Mouse (Mus musculus) midbrain, embryonic 14.5 days (tissue): ENCODE results near the gene Gpr26. TPM values are rescaled to one million over a fixed set of nuclear protein-coding genes. Genes with fewer than 3 reads are reported as not detected.
A peak's percentile ranks its signal among the peaks of the same experiment; 100 is the strongest.

Experiments
- ATAC-seq: fragments of 200-750 bp; cut with Nextera tagmentation; 2 replicates; pipeline ENCODE4 v1.8.0; 2017; ENCODE audit warnings: moderate number of reproducible peaks, moderate library complexity; ENCODE audit not compliant: low FRiP score, low TSS enrichment
- DNase-seq: peaks from one replicate; pipeline ENCODE4 v3.0.0-alpha.2; 2015
- H3K27ac ChIP-seq: fragments of 300-500 bp; sonication (generic); replicated peaks from 2 replicates; pipeline ENCODE4 v1.5.1; 2014; ENCODE audit warnings: mild to moderate bottlenecking, low read depth, low read length, moderate library complexity
- H3K27me3 ChIP-seq: fragments of 300-500 bp; sonication (generic); 2 replicates; pipeline ENCODE4 v1.6.1; 2014; ENCODE audit warnings: low read length, control low read depth, mixed read lengths; ENCODE audit not compliant: control insufficient read depth, insufficient read depth
- H3K36me3 ChIP-seq: fragments of 300-500 bp; sonication (generic); 2 replicates; pipeline ENCODE4 v1.6.1; 2014; ENCODE audit warnings: low read length, control low read depth; ENCODE audit not compliant: control insufficient read depth, insufficient read depth
- H3K4me1 ChIP-seq: fragments of 300-500 bp; sonication (generic); 2 replicates; pipeline ENCODE4 v1.6.1; 2014; ENCODE audit warnings: mild to moderate bottlenecking, antibody characterized with exemption, low read length, control low read depth; ENCODE audit not compliant: control insufficient read depth, insufficient read depth
- H3K4me2 ChIP-seq: fragments of 300-500 bp; sonication (generic); 2 replicates; pipeline ENCODE4 v1.6.1; 2014; ENCODE audit warnings: mild to moderate bottlenecking, low read length, moderate library complexity
- H3K4me3 ChIP-seq: fragments of 300-500 bp; sonication (generic); replicated peaks from 2 replicates; pipeline ENCODE4 v1.5.1; 2014; ENCODE audit warnings: low read depth, low read length
- H3K9ac ChIP-seq: fragments of 300-500 bp; sonication (generic); replicated peaks from 2 replicates; pipeline ENCODE4 v1.6.1; 2014; ENCODE audit warnings: mild to moderate bottlenecking, low read length, moderate library complexity
- H3K9me3 ChIP-seq: fragments of 300-500 bp; sonication (generic); 2 replicates; pipeline ENCODE4 v1.6.1; 2016; ENCODE audit warnings: low read length, control low read depth, mixed read lengths; ENCODE audit not compliant: control insufficient read depth
- WGBS: fragments of 180-500 bp; shearing (Covaris S2); extraction: QIAGEN DNeasy Blood & Tissue Kit; methylation state at CpG from one replicate; pipeline ENCODE4 v1.1.7; 2014; 5-methylcytosine and 5-hydroxymethylcytosine counted together
- polyA plus RNA-seq: library from polyadenylated mRNA; unstranded; fragments of >200 nt; fragmentation: Nextera tagmentation; extraction: Ambion mirVana; gene quantifications from 2 replicates; pipeline ENCODE4 v1.2.1, GENCODE M21; 2014

Gene Gpr26
- polyA plus RNA-seq, 1 experiment from 2014 or later = 2.6 TPM

GRCm38 (mm10) chr7:131966916-131967494 lies 745 bp downstream of the Gpr26 start:
- H3K4me2 ChIP-seq = peak overlapping the region; percentile 74

GRCm38 (mm10) chr7:131970255-131970654 lies 4.0 kb downstream of the Gpr26 start:
- H3K9me3 ChIP-seq = no peaks in the 10 kb centered on the region
- H3K4me2 ChIP-seq = peak overlapping the region; percentile 74
- ATAC-seq (no peak), DNase-seq (no peak)
- H3K27ac ChIP-seq = no peak overlapping the region
- H3K36me3 ChIP-seq = no peaks in the 10 kb centered on the region
- WGBS = 69% methylated on average over 3 of the region's 3 CpGs
- H3K4me1 ChIP-seq = 0 out of 2 replicates have a peak, but pooled peaks cover 5% of the 10 kb centered on the region
- no peak overlapping the region for H3K9ac ChIP-seq
- no peak overlapping the region for H3K4me3 ChIP-seq
- H3K27me3 ChIP-seq = peaks cover 17% of the 10 kb centered on the region; the same call in 1 of the 2 replicates

More at GRCm38 (mm10) chr7:131966916-131967494, 745 bp downstream of the Gpr26 start:
- Histone ChIP-seq H3K27me3 (peaks cover 17% of the 10 kb centered on the region; the same call in 1 of the 2 replicates), H3K4me3 (peak overlapping the region; percentile 52), H3K9me3 (no peaks in the 10 kb centered on the region), H3K27ac (peak overlapping the region; percentile 84), H3K4me1 (peaks cover 10% of the 10 kb centered on the region; the same call in 1 of the 2 replicates), H3K36me3 (no peaks in the 10 kb centered on the region), H3K9ac (peak overlapping the region; percentile 70)
- DNase-seq (peak; percentile 61), ATAC-seq (peak; percentile 34)
- 4% methylated on average over 57 of the region's 57 CpGs for WGBS

DNA sequence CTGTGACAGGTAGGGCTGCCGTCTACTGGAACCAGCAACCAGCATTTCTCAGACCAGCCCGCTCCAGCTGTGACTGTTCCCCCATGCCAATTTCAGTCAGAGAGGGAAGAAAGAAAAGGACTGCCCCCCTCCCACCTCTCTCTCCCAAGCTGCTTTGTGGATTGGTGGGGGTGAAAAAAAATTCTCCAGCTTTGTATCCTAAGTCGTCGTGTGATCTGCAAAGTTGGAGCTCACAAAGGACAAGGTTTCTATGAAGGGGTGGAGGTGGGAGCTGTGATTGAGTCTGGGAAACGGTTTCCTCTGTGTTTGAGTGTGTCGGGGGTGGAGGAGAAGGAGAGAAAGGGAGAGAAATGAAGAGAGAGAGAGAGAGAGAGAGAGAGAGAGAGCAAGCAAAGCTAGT lies 9.6 kb downstream of the Gpr26 start:
- Histone ChIP-seq H3K9me3 (no peaks in the 10 kb centered on the region), H3K4me3 (no peak overlapping the region), H3K9ac (no peak overlapping the region), H3K4me2 (no peak overlapping the region), H3K27me3 (no peaks in the 10 kb centered on the region), H3K4me1 (0 out of 2 replicates have a peak, but pooled peaks cover 4% of the 10 kb centered on the region), H3K27ac (no peak overlapping the region), H3K36me3 (no peaks in the 10 kb centered on the region)
- ATAC-seq (no peak), DNase-seq (no peak)
- WGBS = 58% methylated on average over 6 of the region's 6 CpGs

GRCm38 (mm10) chr7:131978609-131979008 lies 12.3 kb downstream of the Gpr26 start:
- WGBS = 70% methylated on average over 11 of the region's 11 CpGs
- no peak for ATAC-seq
- H3K4me3 ChIP-seq = no peak overlapping the region
- peak; percentile 16 for DNase-seq
- 0 out of 2 replicates have a peak, but pooled peaks cover 4% of the 10 kb centered on the region for H3K4me1 ChIP-seq
- H3K36me3 ChIP-seq = no peaks in the 10 kb centered on the region
- H3K27ac ChIP-seq = no peak overlapping the region
- H3K9me3 ChIP-seq = no peaks in the 10 kb centered on the region
- H3K9ac ChIP-seq = no peak overlapping the region
- H3K4me2 ChIP-seq = no peak overlapping the region
- no peaks in the 10 kb centered on the region for H3K27me3 ChIP-seq

DNA sequence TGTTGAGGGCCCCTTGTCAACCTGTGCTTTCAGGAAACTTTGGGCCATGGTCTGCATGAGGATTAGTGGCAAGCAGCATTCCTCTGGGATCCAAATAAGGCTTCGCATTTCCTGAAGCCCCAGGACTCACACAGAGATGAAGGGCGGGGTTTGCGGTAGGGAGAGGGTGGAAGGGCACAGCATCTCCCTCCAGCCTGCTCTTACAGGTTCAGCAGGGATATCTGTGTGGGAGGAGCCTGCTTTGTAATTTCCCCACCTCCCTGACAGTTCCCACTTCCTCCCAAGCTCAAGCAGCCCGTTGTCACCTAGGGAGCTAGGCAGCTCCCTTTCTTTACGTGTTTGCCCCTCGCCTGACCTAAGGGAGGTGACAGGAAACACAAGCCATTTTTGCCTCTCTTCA lies 22.8 kb downstream of the Gpr26 start:
- H3K9ac ChIP-seq = no peak overlapping the region
- no peaks in the 10 kb centered on the region for H3K36me3 ChIP-seq
- ATAC-seq = no peak
- no peak overlapping the region for H3K4me3 ChIP-seq
- WGBS = 40% methylated on average over 6 of the region's 6 CpGs
- DNase-seq = no peak
- no peak overlapping the region for H3K27ac ChIP-seq
- H3K4me2 ChIP-seq = no peak overlapping the region
- H3K9me3 ChIP-seq = no peaks in the 10 kb centered on the region
- no peaks in the 10 kb centered on the region for H3K4me1 ChIP-seq
- H3K27me3 ChIP-seq = no peaks in the 10 kb centered on the region

DNA sequence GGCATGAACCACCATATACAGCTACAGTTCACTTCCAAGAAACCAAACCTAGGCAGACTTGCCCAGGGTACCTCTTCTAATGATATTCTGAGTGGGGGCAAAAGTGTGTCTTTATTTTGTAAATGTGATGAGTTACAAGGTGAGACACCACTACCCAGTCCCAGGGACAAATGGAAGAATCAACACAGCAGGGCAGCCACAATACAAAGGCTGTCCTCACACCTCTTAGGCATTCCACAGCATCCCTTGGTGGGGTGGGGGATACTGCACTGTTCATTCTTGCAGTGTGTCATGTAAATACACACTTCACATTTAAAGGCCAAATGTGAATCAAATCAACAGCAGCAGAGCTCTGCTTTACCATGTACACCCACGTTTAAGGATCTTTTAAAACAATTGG lies 26.0 kb downstream of the Gpr26 start:
- DNase-seq = no peak
- H3K4me3 ChIP-seq = no peak overlapping the region
- ATAC-seq = no peak
- H3K27ac ChIP-seq = no peak overlapping the region
- H3K4me2 ChIP-seq = no peak overlapping the region
- H3K4me1 ChIP-seq = no peaks in the 10 kb centered on the region
- H3K9me3 ChIP-seq = no peaks in the 10 kb centered on the region
- no peak overlapping the region for H3K9ac ChIP-seq
- H3K27me3 ChIP-seq = no peaks in the 10 kb centered on the region
- no peaks in the 10 kb centered on the region for H3K36me3 ChIP-seq
- WGBS = 69% methylated on average over 1 of the region's 1 CpGs

DNA sequence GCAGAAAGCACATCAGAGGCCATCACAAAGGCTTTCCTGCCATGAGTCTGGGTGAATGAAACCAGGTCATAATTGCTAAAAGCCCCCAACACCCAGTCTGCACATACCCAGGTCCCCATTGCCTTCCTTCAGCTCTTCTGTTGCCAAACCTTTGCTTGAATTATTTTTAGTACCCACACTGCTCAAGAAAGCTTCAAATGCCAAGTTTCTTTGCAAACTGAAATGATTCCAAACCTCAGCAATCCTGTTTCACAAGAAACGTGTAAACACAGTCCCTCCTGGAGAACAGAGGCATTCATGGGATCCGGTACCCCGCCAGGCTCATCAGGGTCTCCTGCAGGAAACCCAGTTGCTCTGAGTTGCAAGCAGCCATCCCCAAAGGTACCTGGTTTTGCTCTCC lies 26.6 kb downstream of the Gpr26 start:
- 70% methylated on average over 3 of the region's 3 CpGs for WGBS
- Histone ChIP-seq H3K27ac (no peak overlapping the region), H3K36me3 (no peaks in the 10 kb centered on the region)

DNA sequence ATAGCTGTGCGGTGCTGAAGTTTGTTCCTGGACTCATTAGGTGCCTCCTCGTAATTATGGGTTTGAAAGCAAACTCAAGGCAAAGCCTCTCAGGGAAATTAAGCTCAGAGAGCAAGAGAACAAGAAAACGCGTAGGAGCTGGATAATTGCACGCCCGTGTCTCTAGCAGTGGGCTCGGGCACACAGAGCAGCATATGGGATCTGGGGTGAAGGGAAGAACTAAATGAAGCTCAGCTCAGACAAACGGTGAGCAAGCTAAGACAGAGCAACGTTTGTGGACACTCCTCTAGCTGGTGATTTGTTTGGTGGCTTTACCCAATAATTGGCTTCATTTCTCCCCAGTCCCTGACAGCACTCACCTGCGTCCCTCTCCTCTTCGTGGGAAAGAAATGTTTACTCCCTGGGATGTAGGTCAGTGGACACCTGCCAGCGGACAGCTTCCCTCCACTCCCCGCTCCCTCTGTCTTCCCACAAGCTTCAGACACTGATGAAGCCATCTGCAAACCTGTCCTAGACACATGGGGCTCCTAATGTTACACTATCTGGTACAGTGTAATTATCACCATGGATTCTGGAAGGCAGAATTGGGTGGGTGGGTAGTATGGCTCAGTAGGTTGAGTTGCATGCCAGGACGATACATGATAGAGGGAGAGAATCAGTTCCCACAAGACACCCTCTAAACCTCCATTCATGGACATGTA lies 39.9 kb downstream of the Gpr26 start:
- H3K27me3 ChIP-seq = no peaks in the 10 kb centered on the region
- H3K9ac ChIP-seq = no peak overlapping the region
- no peaks in the 10 kb centered on the region for H3K36me3 ChIP-seq
- 85% methylated on average over 14 of the region's 14 CpGs for WGBS
- no peak overlapping the region for H3K4me2 ChIP-seq
- H3K4me3 ChIP-seq = no peak overlapping the region
- DNase-seq = no peak
- H3K4me1 ChIP-seq = no peaks in the 10 kb centered on the region
- no peak overlapping the region for H3K27ac ChIP-seq
- ATAC-seq = no peak
- no peaks in the 10 kb centered on the region for H3K9me3 ChIP-seq

More for the DNA sequence above, 26.6 kb downstream of the Gpr26 start:
- H3K9me3 ChIP-seq = no peaks in the 10 kb centered on the region
- no peaks in the 10 kb centered on the region for H3K4me1 ChIP-seq
- no peak overlapping the region for H3K4me2 ChIP-seq
- ATAC-seq (no peak), DNase-seq (no peak)
- no peaks in the 10 kb centered on the region for H3K27me3 ChIP-seq
- H3K4me3 ChIP-seq = no peak overlapping the region
- no peak overlapping the region for H3K9ac ChIP-seq

DNA sequence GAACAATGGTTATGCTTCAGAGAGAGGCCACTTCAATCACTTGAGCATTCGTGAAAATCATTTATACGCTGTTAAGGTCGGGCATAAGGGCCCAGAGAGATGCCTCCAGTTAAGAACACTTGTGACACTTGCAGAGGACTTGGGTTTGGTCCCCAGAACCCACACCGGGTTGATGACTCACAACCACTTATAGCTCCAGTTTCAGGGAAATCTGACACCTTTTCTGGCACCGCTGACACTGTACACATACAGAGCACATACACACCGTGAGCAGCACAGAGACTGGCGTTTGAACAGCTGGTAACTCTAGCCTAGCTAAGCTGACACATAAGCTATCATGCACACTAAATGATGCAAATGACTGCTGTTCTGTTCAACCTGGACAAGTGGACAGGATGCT lies 42.7 kb downstream of the Gpr26 start:
- DNase-seq = no peak
- no peaks in the 10 kb centered on the region for H3K27me3 ChIP-seq
- no peaks in the 10 kb centered on the region for H3K9me3 ChIP-seq
- no peak overlapping the region for H3K4me3 ChIP-seq
- H3K4me2 ChIP-seq = no peak overlapping the region
- 89% methylated on average over 7 of the region's 7 CpGs for WGBS
- no peak for ATAC-seq
- H3K27ac ChIP-seq = no peak overlapping the region
- H3K9ac ChIP-seq = no peak overlapping the region
- peaks cover 12% of the 10 kb centered on the region for H3K4me1 ChIP-seq
- H3K36me3 ChIP-seq = no peaks in the 10 kb centered on the region
